Mouse (Mus musculus) lung, embryonic 15.5 days (tissue): Measurements from ENCODE around the gene Agxt2. TPM values are rescaled to one million over a fixed set of nuclear protein-coding genes. Genes with fewer than 3 reads are reported as not detected.

Source experiments
- ATAC-seq: fragments of 200-750 bp; cut with Nextera tagmentation; 2 replicates; pipeline ENCODE4 v1.8.0; 2017; ENCODE audit warnings: moderate number of reproducible peaks, borderline replicate concordance; ENCODE audit not compliant: low FRiP score, low TSS enrichment; ENCODE audit errors: extremely low read depth
- H3K27ac ChIP-seq: fragments of 300-500 bp; sonication (generic); 2 replicates; pipeline ENCODE4 v1.5.1; 2015; ENCODE audit warnings: moderate library complexity, mild to moderate bottlenecking, inconsistent platforms
- H3K27me3 ChIP-seq: fragments of 300-500 bp; sonication (generic); 2 replicates; pipeline ENCODE4 v1.6.1; 2015; ENCODE audit warnings: inconsistent platforms
- H3K36me3 ChIP-seq: fragments of 300-500 bp; sonication (generic); 2 replicates; pipeline ENCODE4 v1.6.1; 2015; ENCODE audit warnings: inconsistent platforms
- H3K4me1 ChIP-seq: fragments of 300-500 bp; sonication (generic); 2 replicates; pipeline ENCODE4 v1.6.1; 2015; ENCODE audit warnings: inconsistent platforms
- H3K4me2 ChIP-seq: fragments of 300-500 bp; sonication (generic); 2 replicates; pipeline ENCODE4 v1.6.1; 2015; ENCODE audit warnings: inconsistent platforms, mild to moderate bottlenecking, moderate library complexity
- H3K4me3 ChIP-seq: fragments of 300-500 bp; sonication (generic); 2 replicates; pipeline ENCODE4 v1.5.1; 2015; ENCODE audit warnings: mild to moderate bottlenecking, inconsistent platforms
- H3K9ac ChIP-seq: fragments of 300-500 bp; sonication (generic); 2 replicates; pipeline ENCODE4 v1.6.1; 2015; ENCODE audit warnings: inconsistent platforms
- H3K9me3 ChIP-seq: fragments of 300-500 bp; sonication (generic); 2 replicates; pipeline ENCODE4 v1.6.1; 2016; ENCODE audit warnings: inconsistent platforms
- WGBS: fragments of 180-500 bp; shearing (Covaris S2); methylation state at CpG from one replicate; pipeline ENCODE4 v1.1.7; 2015; 5-methylcytosine and 5-hydroxymethylcytosine counted together
- polyA plus RNA-seq: library from polyadenylated mRNA; unstranded; fragments of >200 nt; fragmentation: Nextera tagmentation; extraction: Ambion mirVana; gene quantifications from 2 replicates; pipeline ENCODE4 v1.2.1, GENCODE M21; 2015

Agxt2 gene
- not detected in 2 replicates for polyA plus RNA-seq

DNA sequence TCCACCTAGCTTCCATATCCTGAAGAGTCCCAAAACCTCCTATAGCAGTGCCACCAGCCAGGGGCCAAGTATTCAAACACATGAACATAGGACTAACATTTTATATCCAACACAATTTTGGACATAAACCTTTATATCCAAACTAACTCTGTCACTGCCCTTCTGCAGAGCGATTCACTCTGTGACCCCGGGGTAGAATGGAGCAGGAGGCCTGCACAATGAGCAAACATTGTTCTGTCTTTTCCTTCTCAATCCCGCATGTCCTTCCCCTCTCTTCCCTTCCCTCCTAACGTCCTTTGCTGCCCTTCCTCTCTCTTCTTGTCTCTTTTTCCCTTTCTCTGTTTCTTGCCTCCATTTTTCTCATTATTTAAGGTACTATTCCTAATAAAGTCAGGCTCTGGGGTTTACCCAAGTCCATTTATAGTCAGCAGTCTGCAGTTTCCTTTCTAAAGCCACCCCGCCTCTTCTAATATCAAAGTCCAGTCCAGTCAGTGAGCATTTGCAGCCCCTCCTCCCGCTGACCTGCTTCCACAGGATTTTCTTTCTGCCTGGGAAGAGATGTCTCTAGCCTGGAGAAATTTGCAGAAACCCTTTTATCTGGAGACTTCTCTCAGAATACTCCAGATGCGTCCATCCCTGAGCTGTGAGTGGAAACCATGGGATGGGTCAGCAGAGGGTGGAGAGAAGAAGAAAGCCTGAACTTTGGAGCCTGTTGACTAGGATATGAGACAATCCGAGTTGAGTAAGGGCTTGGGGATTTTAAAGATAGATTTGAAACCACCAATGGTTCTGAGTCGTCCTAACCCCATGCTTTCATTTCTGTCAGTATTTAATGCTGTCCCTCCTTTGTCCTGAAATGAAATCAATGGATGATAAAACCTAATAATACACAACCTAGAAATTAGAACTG is at the start of gene Agxt2:
Agxt2 (plus strand) TSS at position 494 of the 910 bp plus-strand sequence.
- H3K27me3 ChIP-seq, result no peaks in the 10 kb centered on the region
- no peaks in the 10 kb centered on the region for H3K36me3 ChIP-seq
- no peaks in the 10 kb centered on the region for H3K4me1 ChIP-seq
- no peak within 1 kb of the TSS for H3K27ac ChIP-seq
- H3K9me3 ChIP-seq, result no peaks in the 10 kb centered on the region
- 72% methylated on average over 9 of the region's 9 CpGs for WGBS
- no peak within 1 kb of the TSS for H3K4me2 ChIP-seq
- H3K4me3 ChIP-seq, result no peak within 1 kb of the TSS
- no peak within 1 kb of the TSS for H3K9ac ChIP-seq
- no peak for ATAC-seq

DNA sequence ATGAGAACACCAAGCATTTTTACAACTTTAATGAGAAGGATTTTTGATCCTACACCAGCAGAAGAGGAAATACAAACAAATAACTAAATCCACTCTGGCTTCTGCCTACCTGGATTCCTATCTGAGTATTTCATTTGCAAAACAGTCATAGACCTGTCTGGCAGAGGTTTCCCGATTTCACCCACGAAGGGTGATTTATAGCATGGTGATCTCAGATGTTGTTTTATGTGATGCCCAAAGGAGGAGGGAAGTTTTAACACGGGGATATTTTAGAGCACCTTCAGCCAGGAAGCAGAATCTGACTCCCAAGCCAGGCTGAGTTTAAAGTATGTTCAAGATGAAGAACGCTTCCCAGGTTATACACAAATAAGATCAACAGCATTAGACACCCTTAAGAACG is 46.5 kb upstream of the Agxt2 start:
- Histone ChIP-seq H3K27me3 (no peaks in the 10 kb centered on the region), H3K36me3 (no peaks in the 10 kb centered on the region), H3K4me1 (no peaks in the 10 kb centered on the region), H3K9ac (no peak overlapping the region), H3K9me3 (no peaks in the 10 kb centered on the region), H3K27ac (no peak overlapping the region), H3K4me3 (no peak overlapping the region), H3K4me2 (no peak overlapping the region)
- 68% methylated on average over 5 of the region's 5 CpGs for WGBS
- no peak for ATAC-seq

DNA sequence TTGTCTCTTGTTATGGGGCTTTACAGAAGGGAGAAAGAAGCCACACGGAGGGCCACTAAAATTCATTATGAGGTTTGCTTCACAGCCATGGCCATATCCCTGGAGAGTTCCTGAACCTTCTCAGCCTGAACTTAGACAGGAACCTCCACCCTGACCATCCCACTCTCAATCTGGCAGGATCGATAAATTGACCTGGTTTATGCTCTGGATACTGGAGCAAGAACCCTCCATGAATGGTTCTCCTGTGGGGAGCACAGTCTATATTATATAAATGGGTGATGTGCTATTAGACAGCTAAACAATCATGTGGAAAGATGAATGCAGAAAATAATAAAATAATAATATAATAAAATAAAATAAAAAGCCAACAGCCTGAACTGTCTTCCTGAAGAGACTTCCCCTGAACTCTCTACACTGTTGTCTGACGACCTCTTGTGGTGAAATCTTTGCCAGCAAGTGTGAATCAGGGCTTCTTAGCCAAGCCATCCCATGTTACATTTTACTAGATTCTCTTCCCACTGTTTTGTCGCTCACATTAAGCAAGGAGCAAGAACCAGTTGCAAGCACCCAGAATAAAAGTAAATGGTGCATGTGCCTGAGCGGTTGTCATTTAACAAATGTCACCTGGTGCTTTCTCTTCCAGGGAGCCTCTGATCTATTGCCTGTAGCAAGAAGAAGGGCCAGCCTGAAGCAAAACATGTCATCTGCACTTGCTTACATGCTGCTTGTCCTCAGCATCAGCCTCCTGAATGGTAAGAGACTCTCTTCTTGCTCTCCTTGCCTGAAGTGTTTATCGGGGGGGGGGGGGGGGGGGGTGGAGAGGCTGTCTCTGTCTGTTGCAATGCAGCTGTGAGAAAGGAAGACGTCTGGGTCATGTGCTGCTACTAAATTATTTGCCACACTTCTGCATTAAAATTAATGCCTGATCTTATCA is 44.5 kb upstream of the Agxt2 start:
- no peaks in the 10 kb centered on the region for H3K9me3 ChIP-seq

DNA sequence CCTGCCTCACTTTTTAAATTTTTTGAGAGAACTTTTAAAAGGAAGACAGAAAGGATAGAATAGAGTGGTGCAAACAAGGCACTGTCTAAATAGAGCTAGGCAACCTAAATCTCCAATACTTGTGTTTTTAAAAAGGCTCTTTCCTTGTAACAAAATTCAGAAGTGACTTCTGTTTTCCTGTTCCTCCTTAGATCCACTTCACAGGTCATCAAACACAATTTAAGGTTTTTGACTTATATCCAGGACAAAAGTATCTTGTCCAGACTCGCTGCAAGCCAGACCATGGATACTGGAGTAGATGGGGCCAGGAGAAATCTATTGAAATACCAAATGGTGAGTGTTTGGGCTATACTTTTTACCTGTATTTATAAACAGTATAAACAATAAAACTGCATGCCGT is 33.3 kb upstream of the Agxt2 start, which contains the start of gene Gm21973:
Gm21973 (plus strand) TSS at position 301 of the 400 bp plus-strand sequence.
- Histone ChIP-seq H3K27ac (no peak within 1 kb of the TSS), H3K27me3 (no peaks in the 10 kb centered on the region), H3K9me3 (no peaks in the 10 kb centered on the region), H3K36me3 (no peaks in the 10 kb centered on the region), H3K4me2 (no peak within 1 kb of the TSS), H3K4me3 (no peak within 1 kb of the TSS), H3K4me1 (no peaks in the 10 kb centered on the region), H3K9ac (no peak within 1 kb of the TSS)
- WGBS, result 84% methylated on average over 2 of the region's 2 CpGs
- ATAC-seq, result no peak

More for the DNA sequence above, 44.5 kb upstream of the Agxt2 start:
- Histone ChIP-seq H3K4me2 (no peak overlapping the region), H3K27me3 (no peaks in the 10 kb centered on the region), H3K4me1 (no peaks in the 10 kb centered on the region), H3K4me3 (no peak overlapping the region), H3K9ac (no peak overlapping the region), H3K36me3 (no peaks in the 10 kb centered on the region), H3K27ac (no peak overlapping the region)
- 42% methylated on average over 7 of the region's 7 CpGs for WGBS
- no peak for ATAC-seq

DNA sequence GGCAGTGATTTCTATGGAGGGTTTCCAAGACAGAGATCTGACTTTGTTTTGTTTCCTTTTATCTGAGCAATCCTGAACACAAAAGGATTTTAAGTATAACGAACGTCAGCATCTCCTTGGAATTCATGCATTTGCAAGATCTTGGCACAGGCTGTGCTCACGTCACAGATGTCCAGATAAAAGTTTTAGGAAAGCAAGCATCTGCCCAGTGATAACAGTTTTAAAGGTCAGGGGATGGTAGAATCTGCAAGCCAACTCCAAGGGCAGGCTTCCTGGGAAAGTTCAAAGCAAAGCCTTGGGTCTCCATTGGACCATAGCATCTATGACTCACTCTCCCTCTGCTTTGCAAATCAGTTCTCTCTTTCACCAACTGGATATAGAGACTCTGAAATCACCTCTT is 27.7 kb upstream of the Agxt2 start:
- H3K9ac ChIP-seq, result no peak overlapping the region
- no peak for ATAC-seq
- no peak overlapping the region for H3K4me2 ChIP-seq
- 67% methylated on average over 3 of the region's 3 CpGs for WGBS
- no peaks in the 10 kb centered on the region for H3K36me3 ChIP-seq
- H3K9me3 ChIP-seq, result no peaks in the 10 kb centered on the region
- H3K4me3 ChIP-seq, result no peak overlapping the region
- H3K27ac ChIP-seq, result no peak overlapping the region
- no peaks in the 10 kb centered on the region for H3K4me1 ChIP-seq
- no peaks in the 10 kb centered on the region for H3K27me3 ChIP-seq

DNA sequence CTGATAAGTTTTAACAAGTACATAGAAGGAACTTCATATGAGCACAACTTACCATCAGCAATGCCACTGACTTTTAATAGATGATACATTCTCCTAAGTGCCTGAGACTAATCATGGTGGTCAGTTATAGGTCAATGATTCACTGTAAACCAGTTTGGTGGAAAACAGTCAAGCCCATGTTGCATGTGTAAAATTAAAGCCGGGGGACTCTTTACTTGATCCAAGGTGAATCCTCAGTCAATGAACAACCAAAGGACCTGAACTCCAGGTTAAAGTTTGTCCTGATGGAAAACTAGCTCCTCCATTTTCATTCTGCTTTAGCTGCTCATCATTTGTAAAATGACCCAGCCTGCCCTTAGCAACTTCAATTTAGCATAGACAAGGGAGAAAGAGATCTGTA is 25.8 kb upstream of the Agxt2 start:
- no peaks in the 10 kb centered on the region for H3K4me1 ChIP-seq
- H3K4me2 ChIP-seq, result no peak overlapping the region
- no peak overlapping the region for H3K27ac ChIP-seq
- no peaks in the 10 kb centered on the region for H3K27me3 ChIP-seq
- 96% methylated on average over 1 of the region's 1 CpGs for WGBS
- H3K36me3 ChIP-seq, result no peaks in the 10 kb centered on the region
- H3K4me3 ChIP-seq, result no peak overlapping the region
- no peak overlapping the region for H3K9ac ChIP-seq
- ATAC-seq, result no peak
- H3K9me3 ChIP-seq, result no peaks in the 10 kb centered on the region

DNA sequence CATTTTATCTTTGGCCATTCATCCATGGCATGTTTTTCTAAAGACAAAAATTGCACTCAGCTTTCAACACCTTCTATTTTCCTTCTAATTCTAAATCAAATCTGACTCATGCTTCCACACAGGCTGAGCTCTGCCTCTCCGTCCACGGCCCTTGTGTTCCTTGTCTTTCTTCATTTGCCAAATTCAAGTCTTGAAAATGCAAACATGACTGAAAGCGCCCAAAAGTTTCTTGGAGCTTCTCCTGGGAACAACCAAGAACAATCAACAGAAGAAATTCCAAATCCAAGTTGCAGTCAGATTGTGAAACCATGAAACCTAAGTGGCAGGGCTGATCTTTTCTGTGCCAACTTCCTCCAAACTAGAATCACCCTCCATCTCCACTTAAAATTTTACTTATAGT is 19.7 kb upstream of the Agxt2 start:
- WGBS, result 66% methylated on average over 3 of the region's 3 CpGs

DNA sequence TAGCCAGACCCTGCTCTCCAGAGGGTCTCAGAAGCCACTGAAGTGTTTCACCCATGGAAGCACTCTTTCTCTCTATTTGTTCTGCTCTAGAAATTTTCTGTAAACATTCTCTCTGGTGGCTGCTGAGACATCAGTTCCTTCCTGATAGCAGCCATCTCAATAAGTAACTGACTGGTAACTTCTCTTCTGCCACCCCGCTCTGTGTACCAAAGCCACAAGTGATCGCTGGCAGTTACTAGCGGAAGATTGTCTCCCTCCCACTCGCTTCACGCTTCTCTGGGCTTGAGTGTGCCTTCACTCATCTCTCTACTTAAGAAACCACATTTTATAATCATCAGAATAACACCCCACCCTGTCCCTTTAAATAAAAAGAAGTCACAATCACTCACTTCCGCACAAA is 11.3 kb upstream of the Agxt2 start:
- no peak overlapping the region for H3K27ac ChIP-seq

More for the DNA sequence above, 19.7 kb upstream of the Agxt2 start:
- no peak overlapping the region for H3K9ac ChIP-seq
- no peak overlapping the region for H3K27ac ChIP-seq
- no peaks in the 10 kb centered on the region for H3K9me3 ChIP-seq
- no peak overlapping the region for H3K4me2 ChIP-seq
- no peaks in the 10 kb centered on the region for H3K4me1 ChIP-seq
- H3K36me3 ChIP-seq, result no peaks in the 10 kb centered on the region
- H3K4me3 ChIP-seq, result no peak overlapping the region
- ATAC-seq, result no peak
- no peaks in the 10 kb centered on the region for H3K27me3 ChIP-seq

DNA sequence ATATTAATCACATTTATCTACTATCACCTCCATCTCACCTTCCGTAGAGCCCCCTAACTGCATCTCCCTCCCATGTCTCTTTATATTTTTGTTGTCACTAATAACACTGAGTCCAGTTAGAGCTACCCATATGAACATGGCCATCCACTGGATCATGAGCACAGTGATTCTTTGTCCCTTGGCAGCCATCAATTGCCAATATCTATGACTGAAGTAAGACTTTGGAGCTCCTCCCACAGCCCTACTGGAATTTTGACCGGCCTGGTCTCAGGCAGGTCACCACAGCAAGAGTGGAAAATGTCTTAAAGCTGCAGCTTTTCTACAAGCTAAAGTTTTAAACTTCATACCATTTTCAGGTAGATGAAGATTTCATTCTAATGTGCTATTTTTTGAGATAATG is 8.0 kb downstream of the Agxt2 start:
- no peak overlapping the region for H3K4me3 ChIP-seq
- WGBS, result 86% methylated on average over 2 of the region's 2 CpGs
- H3K36me3 ChIP-seq, result no peaks in the 10 kb centered on the region
- H3K4me1 ChIP-seq, result no peaks in the 10 kb centered on the region
- H3K4me2 ChIP-seq, result no peak overlapping the region
- no peaks in the 10 kb centered on the region for H3K27me3 ChIP-seq
- H3K27ac ChIP-seq, result no peak overlapping the region
- H3K9me3 ChIP-seq, result no peaks in the 10 kb centered on the region
- H3K9ac ChIP-seq, result no peak overlapping the region
- ATAC-seq, result no peak

More for the DNA sequence above, 11.3 kb upstream of the Agxt2 start:
- Histone ChIP-seq H3K4me2 (no peak overlapping the region), H3K36me3 (no peaks in the 10 kb centered on the region), H3K9ac (no peak overlapping the region), H3K4me1 (no peaks in the 10 kb centered on the region), H3K27me3 (no peaks in the 10 kb centered on the region), H3K9me3 (no peaks in the 10 kb centered on the region), H3K4me3 (no peak overlapping the region)
- no peak for ATAC-seq
- 59% methylated on average over 6 of the region's 6 CpGs for WGBS

DNA sequence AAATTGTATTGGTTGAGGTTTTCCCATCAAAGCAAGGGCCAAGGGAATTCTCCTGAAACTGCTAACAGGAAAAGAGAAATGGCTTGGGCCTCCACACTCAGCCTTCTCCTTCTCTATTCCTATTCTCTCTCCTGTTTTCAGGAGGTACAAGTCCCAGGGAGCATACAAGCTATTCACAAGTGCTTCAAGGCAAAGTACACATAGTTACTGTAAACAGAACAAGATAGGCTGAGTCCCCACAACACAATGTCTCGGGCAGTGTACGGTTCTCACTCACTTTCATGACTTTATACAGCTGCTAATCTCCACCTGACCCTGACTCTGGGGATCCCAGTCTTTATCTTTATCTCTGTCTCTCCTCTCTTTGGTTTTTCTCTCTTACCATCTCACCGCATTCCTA is 17.1 kb downstream of the Agxt2 start:
- Histone ChIP-seq H3K4me3 (no peak overlapping the region), H3K9ac (no peak overlapping the region), H3K36me3 (no peaks in the 10 kb centered on the region), H3K27me3 (no peaks in the 10 kb centered on the region), H3K9me3 (no peaks in the 10 kb centered on the region), H3K27ac (no peak overlapping the region), H3K4me2 (no peak overlapping the region), H3K4me1 (no peaks in the 10 kb centered on the region)
- 19% methylated on average over 3 of the region's 3 CpGs for WGBS
- no peak for ATAC-seq

DNA sequence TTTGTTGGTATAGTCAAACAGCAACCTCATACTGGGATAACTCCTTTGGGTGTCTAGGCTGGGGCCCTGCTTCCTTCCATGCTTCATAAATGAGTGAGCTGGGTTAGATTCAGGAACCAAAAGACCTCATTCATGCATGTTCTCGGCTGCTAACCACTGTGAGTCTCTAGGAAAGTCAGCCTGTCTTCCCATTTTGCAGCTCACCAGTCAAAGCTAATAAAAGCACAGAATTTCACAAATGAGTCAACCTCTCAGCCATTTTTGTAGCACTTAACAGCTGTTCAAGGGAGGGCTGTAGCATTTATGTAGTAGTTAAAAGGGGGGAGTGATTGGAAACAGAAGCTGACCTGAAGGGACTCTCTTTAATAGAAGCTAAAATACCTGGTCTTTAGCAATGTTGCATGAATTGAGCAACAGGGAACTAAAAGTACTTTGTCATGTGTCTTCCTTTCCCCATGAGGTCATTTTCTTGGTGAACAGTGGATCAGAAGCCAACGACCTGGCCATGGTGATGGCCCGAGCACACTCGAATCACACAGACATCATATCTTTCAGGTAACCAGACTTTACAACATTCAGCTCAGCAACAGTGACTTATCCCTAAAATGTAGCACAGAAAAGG is 20.1 kb downstream of the Agxt2 start:
- 78% methylated on average over 4 of the region's 4 CpGs for WGBS
- Histone ChIP-seq H3K9me3 (no peaks in the 10 kb centered on the region), H3K9ac (no peak overlapping the region), H3K27me3 (no peaks in the 10 kb centered on the region), H3K4me3 (no peak overlapping the region), H3K27ac (no peak overlapping the region), H3K36me3 (no peaks in the 10 kb centered on the region), H3K4me1 (no peaks in the 10 kb centered on the region), H3K4me2 (no peak overlapping the region)
- ATAC-seq, result no peak
